In genomic region chr1:59340814-59341588, GRCm38 (mm10) we compare ENCODE assay signal across 8 mouse cellular contexts.
DNase-seq lines count a peak whose midpoint lies in the region; ATAC-seq lines count a peak whose summit lies in the region.

No protein-coding gene starts in this region.

- no peak for ATAC-seq in heart, embryonic 12.5 days (ENCODE audit: insufficient number of reproducible peaks, low FRiP score)
- peak; percentile 87 for ATAC-seq in forebrain, embryonic 13.5 days
- ATAC-seq in erythroblast, adult 5-6 weeks (replicated peaks; ENCODE audit: low FRiP score, poor library complexity, severe bottlenecking) = no peak
- no peak for ATAC-seq in erythroid progenitor cell, adult 5-6 weeks (replicated peaks; ENCODE audit: low FRiP score, poor library complexity, severe bottlenecking)

- no peak for DNase-seq in heart, postnatal 25 days (ENCODE audit: low spot score)
- peak; percentile 36 for DNase-seq in adrenal gland, postnatal 10 days
- DNase-seq in mesoderm, embryonic 11.5 days (ENCODE audit: low read depth, low spot score) = peak; percentile 65
- no peak for DNase-seq in thymus, postnatal 25 days

- H3K27me3 ChIP-seq in heart, embryonic 12.5 days (replicated peaks) = peaks cover 14% of the 10 kb centered on the region; the same call in 1 of the 2 replicates
- H3K27me3 ChIP-seq in forebrain, embryonic 13.5 days = no peaks in the 10 kb centered on the region

- H3K9me3 ChIP-seq in heart, embryonic 12.5 days (replicated peaks) = peaks cover 7% of the 10 kb centered on the region; the same call in 1 of the 2 replicates
- H3K9me3 ChIP-seq in forebrain, embryonic 13.5 days (replicated peaks) = peaks cover 4% of the 10 kb centered on the region; the same call in 1 of the 2 replicates

- peaks cover 14% of the 10 kb centered on the region for H3K4me1 ChIP-seq in heart, embryonic 12.5 days (replicated peaks)
- peaks cover 24% of the 10 kb centered on the region for H3K4me1 ChIP-seq in forebrain, embryonic 13.5 days

- 5% methylated on average over 16 of the region's 16 CpGs for WGBS in heart, embryonic 12.5 days
- WGBS in forebrain, embryonic 13.5 days = 2% methylated on average over 16 of the region's 16 CpGs

- no peaks in the 10 kb centered on the region for H3K36me3 ChIP-seq in heart, embryonic 12.5 days
- no peaks in the 10 kb centered on the region for H3K36me3 ChIP-seq in forebrain, embryonic 13.5 days (ENCODE audit: poor library complexity, severe bottlenecking)

- no peak overlapping the region for H3K9ac ChIP-seq in heart, embryonic 12.5 days
- no peak overlapping the region for H3K9ac ChIP-seq in forebrain, embryonic 13.5 days

- H3K4me2 ChIP-seq in heart, embryonic 12.5 days = peak overlapping the region; percentile 45
- peak overlapping the region; percentile 49 for H3K4me2 ChIP-seq in forebrain, embryonic 13.5 days

- intact Hi-C loops in heart, postnatal 25 days (cut with DNase I) = no loop called here

- H3K27ac ChIP-seq in heart, embryonic 12.5 days (ENCODE audit: poor library complexity, severe bottlenecking) = no peak overlapping the region
- peak overlapping the region; percentile 68 for H3K27ac ChIP-seq in forebrain, embryonic 13.5 days

- no peak overlapping the region for H3K4me3 ChIP-seq in heart, embryonic 12.5 days
- no peak overlapping the region; the same call in 1 of the 2 replicates for H3K4me3 ChIP-seq in forebrain, embryonic 13.5 days

Comparison
In these comparisons a context has a peak if more than half of its experiments do, and no peak if none do; other contexts are left out.
1. DNase-seq: peak in adrenal gland, postnatal 10 days (single experiment) and mesoderm, embryonic 11.5 days (single experiment); none in heart, postnatal 25 days (single experiment) and thymus, postnatal 25 days (single experiment).